Mouse (Mus musculus) naive thymus-derived CD4-positive, alpha-beta T cell, adult 2 months (primary cell): Measurements from ENCODE around the gene Mpp2.

Experiments
- DNase-seq: peaks from one replicate; pipeline ENCODE4 v3.0.0-alpha.2; 2011; ENCODE audit warnings: low read depth

Mpp2 gene

DNA sequence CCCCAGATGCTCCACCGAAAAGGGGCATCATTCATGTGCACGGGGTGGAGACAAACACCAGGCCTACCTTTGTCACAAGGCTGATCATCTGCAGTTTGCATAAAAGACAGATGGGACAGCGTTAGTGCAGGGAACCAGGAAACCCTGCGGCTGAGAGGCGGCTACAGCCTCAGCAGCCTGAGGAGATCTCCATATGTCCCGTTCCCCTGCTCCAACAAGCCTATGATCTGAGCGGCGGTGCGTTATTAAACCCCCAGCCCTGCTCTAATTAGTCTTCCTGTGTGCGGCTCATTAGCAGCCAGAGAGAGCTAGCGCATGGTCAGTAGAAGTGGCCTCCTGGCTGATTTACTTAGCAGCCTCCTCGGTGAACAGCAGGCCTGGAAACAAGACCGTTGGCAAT is 78.2 kb downstream of the Mpp2 start:
- DNase-seq = no peak

DNA sequence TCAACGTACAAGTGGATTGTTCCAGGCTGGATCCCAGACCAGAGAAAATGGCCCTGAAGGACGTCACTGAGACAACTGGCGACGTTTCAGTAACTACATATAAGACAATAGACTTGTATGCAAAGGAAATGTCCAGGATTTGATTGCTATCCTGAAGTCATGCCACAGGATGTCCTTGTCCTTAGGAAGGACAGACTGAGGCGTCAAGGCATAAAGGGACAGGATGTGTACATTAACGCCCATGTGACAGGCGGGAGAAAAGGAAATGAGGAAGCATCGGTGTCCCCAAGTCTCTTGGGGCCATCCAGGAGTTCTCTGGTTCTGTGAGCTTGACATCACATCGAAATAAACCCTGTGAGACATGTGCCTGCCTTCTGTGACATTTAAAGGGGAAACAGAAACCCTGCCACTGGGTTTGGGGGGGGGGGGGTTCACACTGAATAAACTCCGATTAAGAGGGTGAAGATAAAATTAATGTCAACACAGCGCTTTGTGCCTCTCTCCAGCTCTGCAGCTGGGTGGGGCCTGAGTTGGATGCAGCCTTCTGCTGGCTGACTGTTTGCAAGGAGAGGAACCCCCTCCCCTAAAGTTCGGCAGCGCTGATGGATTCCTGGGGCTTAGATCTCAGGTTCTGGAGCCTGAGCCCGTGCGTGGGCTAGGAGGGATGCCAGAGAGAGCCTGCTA is 79.2 kb downstream of the Mpp2 start:
- no peak for DNase-seq

DNA sequence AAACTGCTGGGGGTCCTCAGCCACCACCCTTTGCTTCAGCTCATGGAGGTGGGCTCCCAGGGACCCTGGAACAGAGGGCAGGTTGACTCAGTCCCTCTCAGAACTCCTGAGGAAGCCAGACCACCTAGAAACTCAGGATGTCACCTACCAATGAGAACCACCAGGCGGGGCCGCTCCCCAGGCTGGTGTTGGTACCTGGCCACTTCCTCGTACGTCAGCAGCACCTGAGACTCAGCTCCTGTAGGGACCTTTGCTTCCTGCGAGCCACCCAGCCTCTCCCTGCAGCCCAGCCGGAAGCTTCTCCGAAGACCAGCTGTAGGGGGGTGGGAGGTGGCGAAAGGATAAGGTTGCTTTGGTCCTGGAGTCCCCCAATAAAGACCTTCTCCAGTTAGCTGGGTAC is 79.9 kb downstream of the Mpp2 start:
- no peak for DNase-seq
